Mouse (Mus musculus) olfactory bulb, adult 2 months (tissue): ENCODE data around the gene Zfp28.

Experiments
- CTCF ChIP-seq: fragments of 200-500 bp; IDR thresholded peaks from 2 replicates; pipeline ENCODE4 v1.5.1; 2012; ENCODE audit warnings: low read depth, mild to moderate bottlenecking, low read length, moderate library complexity; ENCODE audit not compliant: insufficient read depth
- POLR2A ChIP-seq: fragments of 200-500 bp; IDR thresholded peaks from 2 replicates; pipeline ENCODE4 v1.6.1; 2012; ENCODE audit warnings: mild to moderate bottlenecking, low read depth, low read length, moderate library complexity; ENCODE audit not compliant: insufficient read depth

GRCm38 (mm10) chr7:6384011-6384410 lies 916 bp downstream of the Zfp28 start:
- TF ChIP-seq CTCF (no peak), POLR2A (no peak)
